Mouse (Mus musculus): ENCODE results near the gene Kazald1.

Gene Kazald1

DNA sequence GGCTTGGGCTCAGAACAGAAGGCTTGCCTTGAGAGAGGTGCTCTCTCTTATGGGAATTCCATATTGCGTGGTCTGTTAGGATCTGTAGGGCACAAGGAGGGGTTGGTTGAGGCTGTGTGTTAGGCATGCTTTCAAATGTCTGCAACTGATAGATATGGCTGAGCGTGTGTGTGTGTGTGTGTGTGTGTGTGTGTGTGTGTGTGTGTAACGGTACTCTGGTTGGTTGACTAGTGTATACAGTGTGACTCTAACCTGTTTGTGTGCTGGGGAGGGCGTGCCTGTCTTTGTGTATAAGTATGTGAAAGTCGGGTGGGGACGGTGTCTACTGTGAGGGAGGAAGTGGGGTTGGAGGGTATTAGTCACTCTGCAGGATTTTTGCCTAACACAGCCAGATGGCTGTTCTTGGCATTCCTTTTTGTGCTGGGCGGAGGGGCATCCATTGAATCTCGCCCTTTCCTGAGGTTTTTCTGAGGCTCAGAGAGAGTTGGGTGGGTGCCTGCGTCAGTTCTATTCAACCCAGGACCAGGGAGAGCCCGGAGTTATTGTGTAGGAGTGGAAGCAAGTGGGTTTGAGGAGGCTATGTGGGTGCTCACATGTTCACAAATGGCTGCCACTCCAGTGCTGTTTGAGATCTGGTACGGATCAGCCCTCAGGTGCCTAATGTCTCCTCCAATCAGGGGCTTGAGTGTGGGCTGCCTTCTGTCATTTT is 27.0 kb upstream of the Kazald1 start:
- DNase-seq (ENCODE audit: low read depth, low spot score), result no peak

DNA sequence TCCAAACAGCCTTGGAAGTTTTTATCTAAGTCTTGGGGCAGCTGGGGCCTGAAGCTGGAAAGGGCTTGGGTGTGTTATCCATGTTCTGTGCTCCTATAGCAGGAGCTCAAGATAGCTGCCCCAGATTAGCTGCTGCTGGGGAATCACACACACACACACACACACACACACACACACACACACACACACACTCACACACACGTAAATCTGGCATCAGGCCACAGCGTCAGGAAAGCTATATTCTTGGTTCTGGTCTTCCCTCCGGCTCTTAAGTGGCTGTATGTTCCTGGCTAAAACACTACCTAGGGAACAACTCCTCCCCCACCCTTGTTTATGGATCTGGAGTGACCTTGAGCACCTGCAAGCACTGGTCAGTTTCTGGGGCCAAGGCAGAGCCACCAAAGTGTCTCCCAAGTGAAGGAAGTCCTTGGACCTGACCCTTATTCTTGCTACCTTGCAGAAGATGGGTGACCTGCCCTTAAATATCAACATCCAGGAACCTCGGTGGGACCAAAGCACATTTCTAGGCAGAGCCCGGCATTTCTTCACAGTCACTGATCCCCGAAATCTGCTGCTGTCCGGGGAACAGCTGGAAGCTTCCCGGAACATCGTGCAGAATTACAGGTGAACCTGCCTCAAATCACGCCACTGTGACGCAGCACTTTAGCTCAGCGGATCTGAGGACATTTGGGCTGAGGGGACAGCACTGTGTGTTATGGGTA is 26.2 kb upstream of the Kazald1 start:
- DNase-seq (ENCODE audit: low read depth, low spot score), result no peak

GRCm38 (mm10) chr19:45049523-45049922 is 25.5 kb upstream of the Kazald1 start:
- DNase-seq (ENCODE audit: low read depth, low spot score), result no peak

DNA sequence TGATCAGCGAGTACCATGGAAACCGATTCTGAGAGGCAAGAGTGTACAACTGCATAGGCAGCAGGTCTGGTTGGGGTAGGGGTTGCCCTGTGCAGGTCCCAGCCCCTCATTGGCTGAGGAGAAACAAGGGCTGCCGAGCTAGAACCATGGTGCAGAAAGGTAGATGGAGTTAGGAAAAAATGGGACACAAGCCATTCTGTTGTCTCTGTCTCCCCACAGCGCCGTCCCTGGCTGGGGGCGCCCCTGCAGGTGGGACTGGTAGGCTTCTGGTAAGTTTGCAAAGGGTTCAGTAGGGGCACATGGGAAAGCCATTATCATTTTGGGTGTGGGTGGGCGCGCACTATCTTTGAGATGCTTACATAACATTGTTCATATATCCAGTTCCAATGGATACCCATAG is 21.6 kb upstream of the Kazald1 start:
- no peak for DNase-seq (ENCODE audit: low read depth, low spot score)

DNA sequence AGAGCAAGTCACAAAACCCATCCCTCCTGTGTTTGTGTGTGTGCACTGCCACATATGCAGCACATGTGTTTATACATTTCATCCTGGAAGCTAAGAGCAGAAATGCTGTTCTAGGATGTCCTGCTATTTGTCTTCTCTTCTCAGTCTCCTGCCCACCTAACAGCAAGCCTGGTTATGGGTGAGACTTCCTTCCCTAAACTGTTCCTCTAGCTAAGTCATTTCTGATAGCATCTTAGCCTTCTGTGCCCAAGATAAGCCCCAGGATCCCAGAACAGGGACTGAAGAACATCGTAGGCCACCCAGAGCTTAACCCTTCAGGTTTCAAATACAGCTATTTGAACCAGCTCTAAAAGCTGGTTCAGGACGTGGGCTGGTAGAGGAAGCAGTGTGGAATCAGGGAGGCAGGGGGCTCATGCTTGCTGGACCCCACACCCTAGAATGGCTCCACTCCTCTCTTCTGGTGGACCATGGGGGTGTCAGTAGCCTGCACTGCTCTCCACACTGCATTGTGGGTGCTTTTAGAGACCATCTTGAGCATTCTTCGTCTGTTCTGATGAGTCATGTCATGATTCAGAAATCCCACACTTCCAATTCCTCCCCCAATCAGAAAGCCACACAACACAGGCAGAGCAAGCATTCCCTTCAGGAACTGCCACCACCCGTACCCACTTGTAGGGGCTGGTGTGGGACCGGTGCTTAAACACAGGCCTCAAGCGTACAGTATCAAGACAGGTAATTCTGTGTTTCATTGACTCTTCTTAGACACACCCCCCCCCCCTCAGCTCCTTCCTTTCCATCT is 19.9 kb upstream of the Kazald1 start:
- no peak for DNase-seq (ENCODE audit: low read depth, low spot score)

- DNase-seq (ENCODE audit: low read depth, low spot score), result no peak
These were observed 18.7 kb upstream of the Kazald1 start for GRCm38 (mm10) chr19:45056364-45056763.

DNA sequence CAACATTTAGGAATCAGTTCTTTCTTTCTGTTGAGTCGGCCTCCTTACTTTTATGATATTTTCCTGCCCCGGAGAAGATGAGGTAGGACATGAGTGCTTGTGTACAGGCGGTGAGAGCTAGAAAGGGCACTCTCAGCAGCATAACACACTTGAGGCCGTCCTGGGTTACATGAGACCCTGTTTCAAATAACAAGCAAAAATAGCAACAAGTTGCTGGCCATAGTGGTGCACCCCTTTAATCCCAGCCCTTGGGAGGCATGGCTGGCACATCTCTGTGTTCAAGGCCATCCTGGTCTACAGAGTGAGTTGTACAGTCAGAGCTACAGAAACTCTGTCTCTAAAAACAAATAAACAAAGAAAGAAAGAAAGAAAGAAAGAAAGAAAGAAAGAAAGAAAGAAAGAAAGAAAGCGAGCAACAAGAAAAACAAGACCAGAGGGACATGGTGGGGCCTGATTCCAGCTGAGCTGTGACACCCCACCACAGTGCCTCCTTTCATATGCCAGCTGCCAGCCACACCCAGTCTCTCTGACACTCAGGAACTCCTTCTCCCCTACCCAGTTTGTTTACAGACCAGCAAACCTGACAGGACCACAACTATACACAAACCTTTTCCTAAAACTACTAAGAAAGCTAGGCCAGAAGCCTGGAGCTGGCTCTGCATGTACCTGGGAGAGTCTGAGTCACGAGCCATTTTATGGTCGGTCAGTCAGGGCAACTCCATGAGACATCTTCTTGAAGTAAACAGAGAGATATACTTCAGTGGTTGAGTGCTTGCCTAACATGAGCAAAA is 17.9 kb upstream of the Kazald1 start:
- no peak for DNase-seq (ENCODE audit: low read depth, low spot score)

DNA sequence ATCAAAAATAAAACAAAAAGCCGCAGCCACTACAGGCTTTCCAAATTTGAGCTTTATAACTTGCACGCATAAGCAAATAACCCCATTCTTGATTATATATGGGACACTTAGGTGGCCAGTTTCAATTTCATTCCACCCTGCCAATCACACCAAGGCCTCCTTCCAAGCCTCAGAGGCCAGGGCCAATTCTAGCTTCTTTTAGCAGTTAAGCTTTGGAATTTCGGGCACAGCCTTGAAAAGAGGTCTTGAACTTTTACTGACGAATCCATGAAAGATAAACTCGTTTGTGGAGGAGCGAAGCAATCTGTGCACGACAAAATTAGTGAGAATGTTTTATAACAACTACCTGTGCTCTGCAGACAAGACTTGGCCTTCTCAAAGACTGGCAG is 17.3 kb upstream of the Kazald1 start:
- DNase-seq (ENCODE audit: low read depth, low spot score), result no peak

- peak; percentile 93 for DNase-seq (ENCODE audit: low read depth, low spot score)
These were observed 16.8 kb upstream of the Kazald1 start for GRCm38 (mm10) chr19:45058113-45058839.

DNA sequence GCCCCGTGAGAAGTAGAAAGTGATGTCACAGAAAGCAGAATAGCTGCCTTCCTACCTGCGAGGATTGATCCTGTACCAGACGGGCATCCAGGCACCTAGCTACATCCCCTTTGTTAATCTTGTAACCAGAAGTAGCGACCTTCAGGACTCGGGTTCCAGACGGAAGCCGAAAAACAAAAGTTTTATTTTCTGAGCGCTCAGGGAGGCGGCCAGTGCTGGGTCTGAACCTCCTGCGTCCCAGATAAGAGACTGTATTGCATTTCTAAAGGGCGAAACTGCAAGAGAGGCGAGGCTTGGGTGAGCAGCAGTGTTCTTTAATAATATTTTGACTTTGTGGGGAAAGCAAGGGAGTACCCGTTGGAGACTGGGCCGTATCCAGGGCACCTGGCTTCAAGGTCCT is 16.2 kb upstream of the Kazald1 start:
- no peak for DNase-seq (ENCODE audit: low read depth, low spot score)

GRCm38 (mm10) chr19:45063565-45064292 is 11.3 kb upstream of the Kazald1 start:
- no peak for DNase-seq (ENCODE audit: low read depth, low spot score)

- no peak for DNase-seq (ENCODE audit: low read depth, low spot score)
These were observed 9.8 kb upstream of the Kazald1 start for GRCm38 (mm10) chr19:45065226-45065625.

- DNase-seq (ENCODE audit: low read depth, low spot score), result no peak
These were observed 7.9 kb upstream of the Kazald1 start for GRCm38 (mm10) chr19:45067170-45067569.

DNA sequence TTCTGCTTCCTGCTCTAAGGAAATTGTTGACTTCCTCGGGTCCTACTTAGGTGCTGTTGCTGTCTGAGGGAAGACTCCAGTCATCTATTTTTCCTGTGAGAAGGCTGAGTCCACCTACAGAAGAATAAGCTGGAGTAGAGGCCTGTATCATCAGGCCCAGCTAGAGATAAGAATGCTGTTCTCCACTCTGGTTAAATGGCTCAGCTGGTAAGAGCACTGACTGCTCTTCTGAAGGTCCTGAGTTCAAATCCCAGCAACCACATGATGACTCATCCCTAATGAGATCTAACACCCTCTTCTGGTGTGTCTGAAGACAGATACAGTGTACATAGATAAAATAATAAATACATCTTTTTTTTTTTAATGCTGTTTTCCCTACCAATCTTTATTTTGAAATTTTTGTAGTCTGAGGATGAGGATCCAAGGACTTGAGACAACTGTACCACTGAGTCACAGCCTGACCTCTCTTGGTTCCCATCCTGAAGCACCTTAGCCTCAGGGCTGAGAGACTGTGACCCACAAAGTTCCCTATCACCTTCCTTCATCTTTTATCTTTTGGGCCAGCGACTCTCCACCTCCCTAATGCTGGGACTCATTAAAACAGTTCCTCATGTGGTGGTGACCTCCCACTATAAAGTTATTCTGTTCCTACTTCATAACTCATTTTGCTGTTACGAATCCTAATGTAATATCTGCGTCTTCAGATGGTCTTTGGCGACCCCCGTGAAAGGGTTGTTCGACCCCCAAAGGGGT is 7.1 kb upstream of the Kazald1 start:
- DNase-seq (ENCODE audit: low read depth, low spot score), result no peak

DNA sequence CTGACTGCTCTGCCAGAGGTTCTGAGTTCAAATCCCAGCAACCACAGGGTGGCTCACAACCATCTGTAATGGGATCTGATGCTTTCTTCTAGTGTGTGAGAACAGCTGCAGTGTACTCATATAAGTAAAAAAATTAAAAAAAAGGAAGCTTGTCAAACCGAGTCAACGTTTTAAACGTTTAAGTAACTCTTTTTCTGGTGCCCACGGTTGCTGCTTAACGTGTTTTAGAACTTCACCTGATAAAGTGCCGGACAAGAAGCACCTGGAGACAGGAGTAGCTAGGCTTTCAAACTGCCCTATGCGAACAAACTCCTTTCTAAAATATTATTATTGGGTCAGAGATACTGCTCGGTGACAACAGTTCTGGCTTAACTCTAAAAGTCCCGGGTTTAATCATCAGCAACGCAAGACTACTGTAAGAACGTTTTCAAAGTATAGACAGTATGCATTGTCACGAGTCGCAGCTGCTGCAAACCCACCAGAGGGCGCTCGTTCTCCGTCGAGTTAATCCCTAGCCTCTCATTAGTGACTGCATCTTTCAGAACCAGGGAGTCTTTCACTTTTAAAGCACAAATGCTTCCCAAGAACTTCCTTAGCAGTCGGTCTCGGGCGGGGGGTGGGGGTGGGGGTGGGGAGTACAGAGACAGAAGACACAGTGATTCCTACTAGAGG is 1.0 kb upstream of the Kazald1 start:
- DNase-seq (ENCODE audit: low read depth, low spot score), result peak; percentile 77

- no peak for DNase-seq (ENCODE audit: low read depth, low spot score)
These were observed 438 bp downstream of the Kazald1 start for GRCm38 (mm10) chr19:45075323-45076035.

DNA sequence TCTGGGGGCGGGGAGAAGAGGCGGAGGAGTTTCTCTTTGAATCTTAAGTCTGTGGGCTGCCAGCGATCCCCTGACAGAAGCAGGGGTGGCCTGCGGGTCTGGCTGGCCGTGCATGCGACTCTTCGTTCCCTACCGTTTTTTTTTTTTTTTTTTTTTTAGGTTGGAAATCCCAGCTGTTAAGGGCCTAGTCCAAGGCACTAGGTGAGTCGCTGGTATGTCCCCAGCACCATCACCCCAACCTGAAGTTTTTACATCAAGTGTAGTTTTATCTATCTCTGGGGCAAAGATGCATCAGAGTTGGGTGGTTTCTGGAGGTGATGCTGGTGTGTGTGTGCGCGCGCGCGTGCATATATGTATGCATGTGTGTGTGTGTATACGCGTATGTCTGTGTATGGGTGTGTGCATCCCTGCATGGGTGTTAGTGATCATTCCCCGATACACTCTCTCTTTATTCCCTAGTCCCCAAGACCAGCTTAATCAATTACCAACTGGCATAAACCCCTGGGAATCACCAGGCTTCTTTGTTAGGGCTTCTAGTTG is 1.1 kb downstream of the Kazald1 start:
- no peak for DNase-seq (ENCODE audit: low read depth, low spot score)
